Mouse (Mus musculus) CD8-positive naive resting alpha-beta T cell, adult 2 months (primary cell): ENCODE results near the gene Meig1.
A peak's percentile ranks its signal among the peaks of the same experiment; 100 is the strongest.
"Not testable (repeated sequence)": the region's sequence is repeated elsewhere in the genome, so short reads cannot be mapped to it uniquely, and the experiment has no call there.

Experiments used
- DNase-seq, 2 experiments: peaks; one replicate each; pipeline ENCODE4 v3.0.0; 2022; ENCODE audit warnings: low read depth in 2 of 2, low spot score in 2 of 2

Meig1 gene

GRCm38 (mm10) chr2:3422548-3422947 lies at the start of gene Meig1:
Gene Meig1, minus strand, starts transcription at chr2:3422648.
- no peak for DNase-seq

- no peak for DNase-seq
These were observed 34.1 kb upstream of the Meig1 start for GRCm38 (mm10) chr2:3456590-3456989.

- no peak for DNase-seq
These were observed 30.6 kb upstream of the Meig1 start for GRCm38 (mm10) chr2:3453096-3453495.

GRCm38 (mm10) chr2:3449431-3449830 lies 27.0 kb upstream of the Meig1 start:
- DNase-seq: no peak

GRCm38 (mm10) chr2:3445984-3446383 lies 23.5 kb upstream of the Meig1 start:
- no peak for DNase-seq

- DNase-seq: no peak
These were observed 21.8 kb upstream of the Meig1 start for GRCm38 (mm10) chr2:3444206-3444605.

- DNase-seq: no peak
These were observed 15.5 kb upstream of the Meig1 start for GRCm38 (mm10) chr2:3437956-3438355.

- DNase-seq: no peak
These were observed 13.1 kb upstream of the Meig1 start for GRCm38 (mm10) chr2:3435369-3436061.

GRCm38 (mm10) chr2:3430956-3431355 lies 8.5 kb upstream of the Meig1 start:
- no peak for DNase-seq

- DNase-seq: no peak
These were observed 2.1 kb upstream of the Meig1 start for GRCm38 (mm10) chr2:3424579-3424910.

- DNase-seq: peak; percentile 89
These were observed 1.6 kb upstream of the Meig1 start, which contains the start of gene Dclre1c for GRCm38 (mm10) chr2:3423841-3424578. Gene Dclre1c, plus strand, starts transcription at chr2:3424131.

- no peak for DNase-seq
These were observed 2.3 kb downstream of the Meig1 start for GRCm38 (mm10) chr2:3420157-3420556.

- DNase-seq: peak; percentile 92 to 93
These were observed 3.5 kb downstream of the Meig1 start for GRCm38 (mm10) chr2:3418883-3419431.

- no peak for DNase-seq
These were observed 6.8 kb downstream of the Meig1 start for GRCm38 (mm10) chr2:3415676-3416075.

- peak; percentile 21 to 41 for DNase-seq
These were observed 8.2 kb downstream of the Meig1 start for GRCm38 (mm10) chr2:3414241-3414640.

- no peak for DNase-seq
These were observed 14.7 kb downstream of the Meig1 start for GRCm38 (mm10) chr2:3407756-3408155.

GRCm38 (mm10) chr2:3405981-3406380 lies 16.5 kb downstream of the Meig1 start:
- no peak for DNase-seq

- not testable (repeated sequence) for DNase-seq
These were observed 25.3 kb downstream of the Meig1 start, which contains the start of gene Olah for GRCm38 (mm10) chr2:3397110-3397509. Gene Olah, minus strand, starts transcription at chr2:3397210.

GRCm38 (mm10) chr2:3391945-3392344 lies 30.5 kb downstream of the Meig1 start:
- no peak for DNase-seq

- DNase-seq: no peak
These were observed 35.2 kb downstream of the Meig1 start for GRCm38 (mm10) chr2:3387105-3387860.

- DNase-seq: no peak
These were observed 57.3 kb downstream of the Meig1 start for GRCm38 (mm10) chr2:3365127-3365526.

- DNase-seq: no peak
These were observed 61.4 kb downstream of the Meig1 start for GRCm38 (mm10) chr2:3361067-3361466.
